Mouse (Mus musculus) embryonic facial prominence, embryonic 12.5 days (tissue): ENCODE measurements at regions not wholly inside any gene's neighbourhood (a gene's known extent, or its start where the extent isn't known, plus 50 kb on each side); places are given as distances from the start of the nearest gene placed in this dataset.

Experiments
- ATAC-seq: fragments of 200-750 bp; cut with Nextera tagmentation; 2 replicates; pipeline ENCODE4 v1.8.0; 2017; ENCODE audit not compliant: insufficient number of reproducible peaks, insufficient read depth, low FRiP score, low TSS enrichment
- H3K27ac ChIP-seq: fragments of 300-500 bp; sonication (generic); 2 replicates; pipeline ENCODE4 v1.5.1; 2016; ENCODE audit warnings: mild to moderate bottlenecking
- H3K27me3 ChIP-seq: fragments of 300-500 bp; sonication (generic); 2 replicates; pipeline ENCODE4 v1.6.1; 2016; ENCODE audit warnings: mild to moderate bottlenecking, moderate library complexity
- H3K36me3 ChIP-seq: fragments of 300-500 bp; sonication (generic); 2 replicates; pipeline ENCODE4 v1.6.1; 2016; ENCODE audit warnings: mild to moderate bottlenecking
- H3K4me1 ChIP-seq: fragments of 300-500 bp; sonication (generic); 2 replicates; pipeline ENCODE4 v1.6.1; 2016
- H3K4me2 ChIP-seq: fragments of 300-500 bp; sonication (generic); replicated peaks from 2 replicates; pipeline ENCODE4 v1.6.1; 2016; ENCODE audit warnings: mild to moderate bottlenecking, moderate library complexity
- H3K4me3 ChIP-seq: fragments of 300-500 bp; sonication (generic); 2 replicates; pipeline ENCODE4 v1.5.1; 2016; ENCODE audit warnings: mild to moderate bottlenecking
- H3K9ac ChIP-seq: fragments of 300-500 bp; sonication (generic); 2 replicates; pipeline ENCODE4 v1.6.1; 2016; ENCODE audit warnings: mild to moderate bottlenecking, moderate library complexity
- H3K9me3 ChIP-seq: fragments of 300-500 bp; sonication (generic); 2 replicates; pipeline ENCODE4 v1.6.1; 2016; ENCODE audit warnings: mild to moderate bottlenecking, moderate library complexity
- WGBS: fragments of 180-500 bp; shearing (Covaris S2); methylation state at CpG from one replicate; pipeline ENCODE4 v1.1.7; 2016; 5-methylcytosine and 5-hydroxymethylcytosine counted together

DNA sequence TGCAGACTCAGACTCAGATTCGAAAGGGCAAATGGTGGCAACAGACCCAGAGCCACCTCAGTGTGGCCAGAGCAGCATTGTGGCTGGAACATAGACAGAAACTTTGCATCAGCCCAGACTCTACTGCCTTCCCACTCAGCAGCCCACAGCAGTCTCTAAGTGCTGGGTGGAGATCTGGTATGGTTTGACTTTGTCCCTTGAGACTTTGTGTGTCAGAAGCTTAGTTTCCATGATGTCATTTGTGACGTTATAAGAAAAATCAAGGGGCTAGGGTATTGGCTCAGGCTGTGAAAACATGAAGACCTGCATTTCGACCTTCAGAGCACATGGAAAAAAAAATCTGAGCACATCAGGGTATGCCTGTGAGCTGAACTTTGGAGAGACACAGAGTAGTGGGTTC, 56.2 kb upstream of the Rbpj start:
- Histone ChIP-seq H3K9me3 (no peaks in the 10 kb centered on the region), H3K4me3 (no peak overlapping the region), H3K36me3 (no peaks in the 10 kb centered on the region), H3K9ac (no peak overlapping the region), H3K27ac (no peak overlapping the region), H3K4me2 (no peak overlapping the region), H3K4me1 (no peaks in the 10 kb centered on the region), H3K27me3 (no peaks in the 10 kb centered on the region)
- no peak for ATAC-seq
- WGBS: 72% methylated on average over 3 of the region's 3 CpGs

DNA sequence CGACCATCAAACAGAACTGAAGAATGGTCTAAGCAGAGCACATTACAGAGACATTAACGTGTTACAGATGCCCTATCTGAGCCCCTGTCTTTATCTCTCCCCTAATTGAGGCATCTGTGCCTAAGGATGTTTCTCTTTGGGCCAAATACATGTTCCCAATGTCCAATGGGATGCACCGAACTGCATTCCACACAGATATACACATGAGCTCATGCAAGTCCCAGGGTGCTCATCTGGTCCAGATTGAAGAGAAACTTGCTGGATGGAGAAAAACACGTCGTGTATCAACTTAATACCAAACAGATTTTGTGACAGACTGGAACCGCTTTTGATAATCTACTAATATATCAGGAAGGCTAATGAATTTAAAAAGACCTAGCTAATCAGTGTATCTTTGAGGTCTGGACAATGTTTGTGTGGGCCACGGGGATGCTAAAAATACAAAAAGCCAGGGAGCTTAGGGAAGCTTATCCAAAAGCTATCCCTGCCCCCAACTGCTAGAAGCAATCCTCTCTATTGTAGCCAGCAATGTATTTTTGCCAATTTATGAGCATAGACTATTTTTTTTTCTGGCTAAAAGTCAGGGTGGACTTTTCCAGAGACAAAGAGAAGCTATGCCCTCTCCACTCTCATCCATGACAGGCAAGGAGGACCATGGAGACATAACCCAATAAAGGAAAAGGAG, 53.4 kb upstream of the Rbpj start:
- Histone ChIP-seq H3K4me3 (no peak overlapping the region), H3K36me3 (no peaks in the 10 kb centered on the region), H3K4me2 (no peak overlapping the region), H3K27me3 (no peaks in the 10 kb centered on the region), H3K9ac (no peak overlapping the region), H3K9me3 (no peaks in the 10 kb centered on the region), H3K27ac (no peak overlapping the region), H3K4me1 (no peaks in the 10 kb centered on the region)
- WGBS: 49% methylated on average over 7 of the region's 7 CpGs
- no peak for ATAC-seq

DNA sequence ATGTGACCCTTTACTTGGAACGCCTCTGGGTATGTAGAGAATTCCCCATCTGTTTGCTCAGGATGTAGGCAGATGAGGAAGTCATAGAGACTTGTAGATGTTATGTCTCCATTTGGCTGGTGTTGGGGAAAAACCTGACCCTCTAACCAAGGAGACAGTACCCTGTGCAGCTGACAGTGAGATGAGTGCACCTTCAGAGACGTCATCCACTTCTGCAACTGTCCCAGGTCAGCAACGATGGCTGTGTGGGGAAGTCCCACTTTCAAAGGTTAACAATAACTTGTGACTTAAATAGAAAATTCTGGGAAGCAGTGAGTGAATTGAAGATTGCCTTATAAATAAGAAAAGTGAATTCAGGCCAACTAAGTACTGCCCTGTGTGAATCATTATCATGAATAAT, 52.3 kb upstream of the Rbpj start:
- no peaks in the 10 kb centered on the region for H3K9me3 ChIP-seq
- WGBS: 84% methylated on average over 3 of the region's 3 CpGs
- ATAC-seq: no peak
- H3K27ac ChIP-seq: no peak overlapping the region
- no peak overlapping the region for H3K9ac ChIP-seq
- no peak overlapping the region for H3K4me2 ChIP-seq
- H3K4me1 ChIP-seq: no peaks in the 10 kb centered on the region
- H3K4me3 ChIP-seq: no peak overlapping the region
- no peaks in the 10 kb centered on the region for H3K27me3 ChIP-seq
- no peaks in the 10 kb centered on the region for H3K36me3 ChIP-seq

DNA sequence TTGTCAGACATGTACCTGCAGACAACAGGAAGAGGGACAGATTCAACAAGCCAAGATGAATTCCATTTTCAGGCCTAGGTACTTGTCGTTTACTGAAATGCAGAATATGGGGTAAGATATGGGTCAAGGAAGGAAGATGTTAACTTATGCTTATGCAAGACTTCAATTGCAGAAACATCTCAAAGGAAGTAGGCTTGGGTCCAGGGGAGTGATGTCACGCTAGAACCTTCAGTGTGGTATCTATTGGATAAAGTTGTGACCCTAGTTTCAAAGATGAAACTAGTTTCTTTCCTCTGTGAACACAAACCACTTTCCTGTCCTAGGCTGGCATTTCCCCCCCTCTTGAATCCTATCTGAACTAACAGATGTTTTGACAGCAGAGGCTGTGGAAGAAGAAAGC, 50.5 kb upstream of the Rbpj start:
- Histone ChIP-seq H3K4me2 (no peak overlapping the region), H3K27ac (no peak overlapping the region), H3K27me3 (no peaks in the 10 kb centered on the region), H3K9ac (no peak overlapping the region), H3K4me3 (no peak overlapping the region), H3K4me1 (no peaks in the 10 kb centered on the region), H3K9me3 (no peaks in the 10 kb centered on the region), H3K36me3 (no peaks in the 10 kb centered on the region)
- 93% methylated on average over 2 of the region's 2 CpGs for WGBS
- no peak for ATAC-seq
